Mouse (Mus musculus): ENCODE measurements around the gene Cyp2j5. TPM values are rescaled to one million over a fixed set of nuclear protein-coding genes. Genes with fewer than 3 reads are reported as not detected.

The Cyp2j5 gene
- polyA plus RNA-seq, 1 experiment from 2014 or later, result not detected

Other genes with a start within 250 kb of the Cyp2j5 start
- gene Cyp2j8, start 156.8 kb downstream of the Cyp2j5 start, polyA plus RNA-seq (2014; fragmentation: Nextera tagmentation; extraction: Ambion mirVana), result not detected in 2 replicates
- 6.1 and 6.5 TPM in 2 replicates for gene Cyp2j6, start 110.5 kb downstream of the Cyp2j5 start, polyA plus RNA-seq (2014; fragmentation: Nextera tagmentation; extraction: Ambion mirVana)
- gene Cyp2j9, start 72.6 kb downstream of the Cyp2j5 start, polyA plus RNA-seq (2014; fragmentation: Nextera tagmentation; extraction: Ambion mirVana), result 7.4 and 8.2 TPM in 2 replicates
- not detected in 2 replicates for gene Gm12695, start 121.0 kb upstream of the Cyp2j5 start, polyA plus RNA-seq (2014; fragmentation: Nextera tagmentation; extraction: Ambion mirVana)

Data from hindbrain, embryonic 14.5 days (tissue).